Mouse (Mus musculus) neural tube, embryonic 13.5 days (tissue): ENCODE measurements around the gene 1600014C23Rik. TPM values are rescaled to one million over a fixed set of nuclear protein-coding genes. Genes with fewer than 3 reads are reported as not detected.

Source experiments
- ATAC-seq: fragments of 200-750 bp; cut with Nextera tagmentation; 2 replicates; pipeline ENCODE4 v1.8.0; 2017; ENCODE audit warnings: low read depth, mild to moderate bottlenecking, moderate TSS enrichment, moderate library complexity
- H3K27ac ChIP-seq: fragments of 300-500 bp; sonication (generic); replicated peaks from 2 replicates; pipeline ENCODE4 v1.5.1; 2015; ENCODE audit warnings: moderate library complexity, mild to moderate bottlenecking, inconsistent platforms
- H3K27me3 ChIP-seq: fragments of 300-500 bp; sonication (generic); 2 replicates; pipeline ENCODE4 v1.6.1; 2015; ENCODE audit warnings: mild to moderate bottlenecking, inconsistent platforms
- H3K36me3 ChIP-seq: fragments of 300-500 bp; sonication (generic); 2 replicates; pipeline ENCODE4 v1.6.1; 2015; ENCODE audit warnings: mild to moderate bottlenecking, inconsistent platforms
- H3K4me1 ChIP-seq: fragments of 300-500 bp; sonication (generic); replicated peaks from 2 replicates; pipeline ENCODE4 v1.6.1; 2015; ENCODE audit warnings: inconsistent platforms
- H3K4me2 ChIP-seq: fragments of 300-500 bp; sonication (generic); 2 replicates; pipeline ENCODE4 v1.6.1; 2015; ENCODE audit warnings: inconsistent platforms, mild to moderate bottlenecking, moderate library complexity
- H3K4me3 ChIP-seq: fragments of 300-500 bp; sonication (generic); 2 replicates; pipeline ENCODE4 v1.5.1; 2015; ENCODE audit warnings: mild to moderate bottlenecking, inconsistent platforms
- H3K9ac ChIP-seq: fragments of 300-500 bp; sonication (generic); 2 replicates; pipeline ENCODE4 v1.6.1; 2015; ENCODE audit warnings: moderate library complexity, mild to moderate bottlenecking, inconsistent platforms
- H3K9me3 ChIP-seq: fragments of 300-500 bp; sonication (generic); 2 replicates; pipeline ENCODE4 v1.6.1; 2016; ENCODE audit warnings: inconsistent platforms
- WGBS: fragments of 180-500 bp; shearing (Covaris S2); methylation state at CpG from one replicate; pipeline ENCODE4 v1.1.7; 2015; 5-methylcytosine and 5-hydroxymethylcytosine counted together
- polyA plus RNA-seq: library from polyadenylated mRNA; unstranded; fragments of >200 nt; fragmentation: Nextera tagmentation; extraction: Ambion mirVana; gene quantifications from 2 replicates; pipeline ENCODE4 v1.2.1, GENCODE M21; 2015

The 1600014C23Rik gene
- polyA plus RNA-seq, 1 experiment from 2014 or later, result not detected

DNA sequence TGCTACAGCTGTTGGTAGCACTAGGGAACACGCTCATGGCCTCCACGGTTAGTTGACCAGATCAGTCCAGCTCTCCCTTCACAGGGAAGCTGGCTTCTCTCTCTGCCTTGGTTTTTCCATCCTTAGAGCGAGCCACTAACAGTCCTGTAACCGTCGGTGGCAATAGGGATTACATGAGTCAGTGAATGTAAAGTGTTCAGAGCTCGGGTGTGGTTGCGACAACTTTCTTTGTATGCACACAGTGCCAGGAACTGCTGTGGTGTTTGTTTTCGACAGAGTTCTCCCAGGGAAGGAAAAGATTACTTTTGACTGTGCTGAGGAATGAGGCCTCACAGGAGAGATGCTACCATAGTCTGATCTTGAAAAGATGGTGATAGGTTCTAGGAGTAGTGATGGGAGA is 29.5 kb upstream of the 1600014C23Rik start:
- no peaks in the 10 kb centered on the region for H3K27me3 ChIP-seq
- peaks cover 29% of the 10 kb centered on the region for H3K4me1 ChIP-seq
- H3K4me2 ChIP-seq, result no peak overlapping the region
- WGBS, result 86% methylated on average over 8 of the region's 8 CpGs
- H3K36me3 ChIP-seq, result no peaks in the 10 kb centered on the region
- no peak for ATAC-seq
- H3K9me3 ChIP-seq, result no peaks in the 10 kb centered on the region
- no peak overlapping the region for H3K27ac ChIP-seq
- no peak overlapping the region for H3K9ac ChIP-seq
- H3K4me3 ChIP-seq, result no peak overlapping the region

DNA sequence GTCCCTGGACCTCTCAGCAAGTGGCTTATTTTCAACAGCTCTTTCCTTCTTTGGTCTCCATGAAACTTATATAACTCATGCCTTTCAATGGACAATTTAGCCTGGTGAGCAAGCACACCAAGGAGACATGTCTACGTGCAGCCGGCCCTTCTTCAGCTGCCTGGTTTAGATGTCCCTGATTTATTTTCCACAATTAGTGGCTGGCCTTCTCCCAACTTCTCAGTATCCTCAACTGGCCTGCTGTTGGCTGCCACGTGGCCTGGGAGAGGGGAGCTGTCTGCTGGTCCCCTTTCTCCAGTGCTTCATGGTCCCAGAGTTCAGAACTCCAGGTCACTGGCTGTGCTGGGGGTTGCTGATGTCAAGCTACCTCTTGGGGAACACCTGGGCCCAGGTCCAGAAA is 28.3 kb upstream of the 1600014C23Rik start:
- no peak overlapping the region for H3K4me3 ChIP-seq
- 50% methylated on average over 3 of the region's 3 CpGs for WGBS
- no peak for ATAC-seq
- no peaks in the 10 kb centered on the region for H3K36me3 ChIP-seq
- H3K4me1 ChIP-seq, result peaks cover 21% of the 10 kb centered on the region
- H3K27ac ChIP-seq, result no peak overlapping the region
- H3K9me3 ChIP-seq, result no peaks in the 10 kb centered on the region
- H3K4me2 ChIP-seq, result no peak overlapping the region
- no peak overlapping the region for H3K9ac ChIP-seq
- H3K27me3 ChIP-seq, result no peaks in the 10 kb centered on the region

DNA sequence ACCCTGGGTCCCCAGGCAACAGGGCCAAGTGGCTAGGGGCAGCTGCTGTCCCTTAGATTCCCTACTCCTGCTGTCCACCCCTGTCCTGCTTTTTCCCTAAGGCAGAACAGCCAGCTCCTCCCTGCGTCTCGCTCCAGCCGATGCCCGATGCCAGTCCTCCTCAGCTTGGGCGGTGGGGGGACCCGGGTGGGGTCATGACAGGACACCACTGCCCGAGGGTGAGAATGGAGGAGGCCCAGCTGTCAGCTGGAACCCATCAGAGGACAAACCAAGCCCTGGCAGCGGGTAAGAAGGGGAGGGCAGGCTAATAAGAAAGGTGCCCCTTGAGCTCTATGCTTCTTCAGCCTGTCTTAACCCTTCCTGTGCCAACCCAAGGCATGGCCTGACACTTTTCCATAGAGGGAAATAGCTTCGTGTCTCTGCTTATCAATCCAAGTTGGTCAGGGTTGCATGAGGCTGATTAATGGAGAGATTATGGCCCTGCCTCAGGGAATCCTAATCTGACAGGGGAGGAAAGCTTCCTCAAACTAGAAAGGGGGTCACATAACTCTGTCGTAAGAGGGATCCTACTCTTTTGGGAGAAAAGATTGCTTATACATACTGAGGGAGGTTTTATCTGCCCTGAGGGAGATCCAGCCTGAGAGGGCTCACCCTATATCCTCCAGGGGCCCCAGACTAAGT is 27.5 kb upstream of the 1600014C23Rik start:
- WGBS, result 70% methylated on average over 10 of the region's 10 CpGs
- Histone ChIP-seq H3K9ac (no peak overlapping the region), H3K4me1 (peaks cover 15% of the 10 kb centered on the region), H3K27me3 (no peaks in the 10 kb centered on the region), H3K9me3 (no peaks in the 10 kb centered on the region), H3K36me3 (no peaks in the 10 kb centered on the region), H3K4me3 (no peak overlapping the region), H3K27ac (no peak overlapping the region), H3K4me2 (no peak overlapping the region)
- no peak for ATAC-seq

DNA sequence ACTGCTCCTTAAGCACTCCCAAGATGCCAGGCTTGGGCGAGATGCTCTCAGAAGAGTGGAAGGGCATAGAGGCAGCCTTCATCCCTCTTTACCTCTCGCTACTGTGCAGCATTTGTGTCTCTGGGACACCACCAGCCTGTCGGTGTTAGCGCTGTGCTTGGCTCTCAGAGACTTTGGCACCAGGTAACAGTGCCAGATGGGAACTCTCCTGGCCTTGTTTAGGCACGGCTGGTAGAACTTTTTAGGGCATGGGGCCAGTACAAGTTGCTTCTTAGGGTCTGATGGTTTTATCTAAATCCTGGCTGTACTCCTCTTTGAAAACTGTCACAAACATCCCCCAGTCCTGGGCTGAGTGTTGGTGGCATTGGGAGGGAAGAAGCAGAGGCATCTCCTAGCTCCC is 26.1 kb upstream of the 1600014C23Rik start:
- Histone ChIP-seq H3K9me3 (no peaks in the 10 kb centered on the region), H3K27me3 (no peaks in the 10 kb centered on the region), H3K9ac (no peak overlapping the region), H3K4me3 (no peak overlapping the region), H3K36me3 (no peaks in the 10 kb centered on the region), H3K4me2 (no peak overlapping the region), H3K4me1 (peaks cover 14% of the 10 kb centered on the region), H3K27ac (no peak overlapping the region)
- 82% methylated on average over 5 of the region's 5 CpGs for WGBS
- no peak for ATAC-seq

DNA sequence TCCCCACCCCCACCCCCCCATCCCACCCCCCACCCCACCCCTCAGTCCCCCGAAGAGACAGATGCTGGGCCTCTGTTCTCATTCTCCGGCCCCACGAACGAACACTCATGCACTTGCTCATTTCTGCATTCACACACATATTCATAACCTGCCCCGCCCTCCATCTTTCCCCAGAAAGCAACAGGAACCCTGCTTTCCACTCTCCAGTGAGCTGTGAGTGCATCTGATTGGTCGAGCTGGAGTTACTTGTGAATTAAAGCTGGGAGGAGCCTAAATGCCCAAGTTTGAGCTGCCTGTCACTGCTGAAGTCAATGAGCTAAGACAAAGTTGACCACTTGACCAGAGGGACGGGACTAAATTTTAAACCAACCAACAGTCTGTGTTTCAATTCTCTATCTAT is 25.2 kb upstream of the 1600014C23Rik start:
- ATAC-seq, result no peak
- Histone ChIP-seq H3K36me3 (no peaks in the 10 kb centered on the region), H3K4me2 (no peak overlapping the region), H3K27me3 (no peaks in the 10 kb centered on the region), H3K9me3 (no peaks in the 10 kb centered on the region), H3K4me3 (no peak overlapping the region), H3K9ac (no peak overlapping the region), H3K27ac (no peak overlapping the region), H3K4me1 (peaks cover 14% of the 10 kb centered on the region)
- 69% methylated on average over 7 of the region's 7 CpGs for WGBS

DNA sequence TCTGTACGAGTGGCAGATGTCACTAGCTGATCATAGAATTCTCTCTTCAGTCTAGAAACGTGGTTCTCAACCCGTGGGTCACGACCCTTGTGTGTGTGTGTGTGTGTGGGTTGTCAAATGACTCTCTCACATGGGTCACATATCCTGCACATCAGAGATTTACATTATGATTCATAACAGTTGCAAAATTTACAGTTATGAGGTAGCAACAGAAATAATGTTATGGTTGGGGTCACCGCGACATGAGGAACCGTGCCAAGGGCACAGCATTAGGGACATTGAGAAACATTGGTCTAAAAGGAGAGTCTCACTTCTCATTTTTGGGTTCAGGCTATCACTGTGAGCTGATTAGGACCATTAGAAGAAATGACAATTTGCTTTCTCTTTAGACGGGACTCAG is 24.3 kb upstream of the 1600014C23Rik start:
- H3K27me3 ChIP-seq, result no peaks in the 10 kb centered on the region
- no peaks in the 10 kb centered on the region for H3K9me3 ChIP-seq
- WGBS, result 82% methylated on average over 8 of the region's 8 CpGs
- ATAC-seq, result no peak
- peaks cover 14% of the 10 kb centered on the region for H3K4me1 ChIP-seq
- H3K4me3 ChIP-seq, result no peak overlapping the region
- no peak overlapping the region for H3K4me2 ChIP-seq
- H3K27ac ChIP-seq, result no peak overlapping the region
- no peak overlapping the region for H3K9ac ChIP-seq
- no peaks in the 10 kb centered on the region for H3K36me3 ChIP-seq

DNA sequence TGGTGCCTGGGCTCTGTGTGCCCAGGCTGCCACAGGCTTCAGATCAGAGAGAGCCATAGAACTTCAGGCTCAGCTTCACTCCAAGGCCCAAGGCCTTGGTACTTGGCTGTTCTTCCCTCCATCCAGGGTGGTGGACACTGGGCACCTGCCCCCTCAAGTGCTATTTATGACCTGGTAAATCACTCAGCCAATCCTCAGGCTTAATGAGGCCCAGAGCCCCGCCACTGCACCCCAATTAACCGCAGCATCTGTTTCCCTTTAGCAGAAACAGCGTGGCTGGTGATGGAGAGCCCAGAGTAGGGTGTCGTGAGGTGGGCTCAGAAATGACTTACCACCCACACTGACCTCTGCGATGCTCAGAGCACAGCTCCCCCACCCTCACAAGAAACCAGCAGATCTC is 23.2 kb upstream of the 1600014C23Rik start:
- no peak for ATAC-seq
- Histone ChIP-seq H3K9me3 (no peaks in the 10 kb centered on the region), H3K36me3 (no peaks in the 10 kb centered on the region), H3K9ac (no peak overlapping the region), H3K27ac (no peak overlapping the region), H3K4me2 (no peak overlapping the region), H3K4me1 (peaks cover 14% of the 10 kb centered on the region), H3K27me3 (no peaks in the 10 kb centered on the region), H3K4me3 (no peak overlapping the region)
- WGBS, result 39% methylated on average over 5 of the region's 5 CpGs

DNA sequence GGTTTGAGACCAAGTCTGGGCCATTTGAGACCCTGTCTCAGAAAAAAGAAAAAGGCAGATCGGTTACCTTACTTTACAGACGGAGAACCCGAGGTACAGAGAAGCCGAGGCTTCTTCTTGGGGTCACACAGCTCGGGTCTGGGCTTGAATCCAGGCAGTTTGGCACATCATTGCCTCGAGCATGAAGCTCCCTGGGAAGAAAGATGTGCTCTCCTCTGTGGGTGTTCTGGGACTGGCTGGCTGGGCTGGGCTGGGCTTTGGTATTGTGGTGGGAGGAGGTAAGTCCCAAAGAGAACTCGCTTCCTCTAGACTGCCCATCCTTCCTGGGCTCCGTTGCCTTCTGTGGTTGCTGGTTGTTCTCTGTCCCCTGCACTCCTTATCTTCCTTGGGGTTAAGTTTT is 22.7 kb upstream of the 1600014C23Rik start:
- WGBS, result 68% methylated on average over 8 of the region's 8 CpGs
- no peak overlapping the region for H3K4me2 ChIP-seq
- no peak for ATAC-seq
- H3K27me3 ChIP-seq, result no peaks in the 10 kb centered on the region
- H3K9me3 ChIP-seq, result no peaks in the 10 kb centered on the region
- H3K4me3 ChIP-seq, result no peak overlapping the region
- H3K9ac ChIP-seq, result no peak overlapping the region
- peaks cover 11% of the 10 kb centered on the region for H3K4me1 ChIP-seq
- H3K36me3 ChIP-seq, result no peaks in the 10 kb centered on the region
- H3K27ac ChIP-seq, result no peak overlapping the region

DNA sequence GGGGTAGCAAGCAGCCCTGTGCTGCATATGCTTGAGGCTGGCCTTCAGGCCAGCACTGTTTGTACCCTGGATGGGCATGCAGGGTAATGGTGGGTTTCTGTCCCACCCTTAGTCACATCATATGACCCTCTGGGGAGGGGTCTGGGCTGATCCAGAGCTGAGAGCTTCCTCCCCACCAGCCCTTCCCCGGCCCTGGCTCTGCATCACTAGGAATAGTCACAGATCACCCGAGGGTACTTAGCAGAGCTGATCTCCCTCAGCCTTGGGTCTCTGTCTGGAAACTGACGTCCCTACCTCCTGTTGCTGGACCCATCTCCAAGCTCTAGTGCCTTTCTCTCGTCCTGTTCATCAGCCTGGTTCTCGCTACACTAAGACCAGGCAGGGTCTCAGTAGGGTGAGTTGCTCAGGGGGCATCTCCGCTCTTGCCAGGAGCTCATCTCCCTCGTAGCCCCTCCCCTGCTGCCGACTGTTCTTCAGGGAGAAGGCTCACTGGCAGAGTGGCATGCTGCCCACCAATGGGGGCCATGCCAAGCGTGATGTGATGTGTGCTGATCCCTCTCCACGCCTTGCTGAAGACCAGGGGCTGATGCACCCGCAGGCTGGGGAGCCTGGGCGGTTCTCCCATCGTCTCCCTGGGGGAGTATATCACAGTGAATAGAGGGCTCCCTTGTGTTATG is 20.7 kb upstream of the 1600014C23Rik start:
- no peak overlapping the region for H3K4me3 ChIP-seq
- 77% methylated on average over 13 of the region's 13 CpGs for WGBS
- H3K27me3 ChIP-seq, result no peaks in the 10 kb centered on the region
- H3K27ac ChIP-seq, result no peak overlapping the region
- no peak overlapping the region for H3K9ac ChIP-seq
- H3K4me2 ChIP-seq, result no peak overlapping the region
- H3K9me3 ChIP-seq, result no peaks in the 10 kb centered on the region
- peaks cover 4% of the 10 kb centered on the region; the same call in 1 of the 2 replicates for H3K4me1 ChIP-seq
- H3K36me3 ChIP-seq, result no peaks in the 10 kb centered on the region
- ATAC-seq, result peak; percentile 42; the same call in 1 of the 2 replicates

DNA sequence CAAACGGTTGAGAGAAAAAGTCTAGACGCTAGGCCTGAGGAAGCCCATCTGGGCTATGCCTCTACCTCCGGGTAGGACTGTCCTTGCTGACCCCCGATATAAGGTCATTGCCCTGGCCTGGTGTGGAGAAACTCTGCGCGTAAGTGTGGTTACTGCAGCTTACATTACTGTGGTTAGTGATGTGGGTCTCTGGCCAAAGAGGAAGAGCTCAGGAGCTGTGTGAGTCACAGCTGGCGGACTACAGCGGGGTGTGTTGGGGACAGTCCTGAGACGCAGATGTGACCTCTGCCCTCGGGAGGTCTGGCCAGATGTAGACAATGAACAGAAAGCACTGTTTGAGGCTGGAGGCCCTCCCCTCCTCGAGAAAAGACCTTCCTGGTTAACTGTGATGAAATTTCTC is 19.0 kb upstream of the 1600014C23Rik start:
- 49% methylated on average over 11 of the region's 11 CpGs for WGBS
- no peak for ATAC-seq

DNA sequence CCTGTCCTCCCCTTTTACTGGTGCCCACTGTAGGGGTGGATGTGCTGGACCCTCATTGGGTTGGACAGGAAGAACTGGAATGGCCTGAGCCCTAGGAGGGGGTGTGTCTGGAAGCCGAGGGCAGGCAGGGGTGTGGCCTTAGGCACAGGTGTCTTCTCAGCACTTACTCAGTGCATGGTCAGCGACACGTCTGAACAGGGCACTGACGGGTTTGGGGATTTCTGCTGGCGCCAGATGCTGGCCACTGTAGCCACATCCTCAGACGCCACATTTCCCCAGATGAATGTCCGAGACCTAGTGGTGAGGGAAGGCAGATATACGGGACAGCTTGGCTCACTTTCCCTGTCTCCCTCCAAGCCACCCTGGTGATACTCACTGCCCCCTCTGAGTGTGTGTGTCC is 18.4 kb upstream of the 1600014C23Rik start:
- 77% methylated on average over 8 of the region's 8 CpGs for WGBS
- H3K27ac ChIP-seq, result no peak overlapping the region
- H3K27me3 ChIP-seq, result no peaks in the 10 kb centered on the region
- H3K36me3 ChIP-seq, result no peaks in the 10 kb centered on the region
- no peak overlapping the region for H3K4me2 ChIP-seq
- no peak overlapping the region for H3K9ac ChIP-seq
- ATAC-seq, result no peak
- no peak overlapping the region for H3K4me3 ChIP-seq
- peaks cover 3% of the 10 kb centered on the region; the same call in 1 of the 2 replicates for H3K4me1 ChIP-seq
- H3K9me3 ChIP-seq, result no peaks in the 10 kb centered on the region

More for the DNA sequence above, 19.0 kb upstream of the 1600014C23Rik start:
- Histone ChIP-seq H3K27me3 (no peaks in the 10 kb centered on the region), H3K4me1 (peaks cover 4% of the 10 kb centered on the region; the same call in 1 of the 2 replicates), H3K9me3 (no peaks in the 10 kb centered on the region), H3K27ac (no peak overlapping the region), H3K36me3 (no peaks in the 10 kb centered on the region), H3K9ac (no peak overlapping the region), H3K4me3 (no peak overlapping the region), H3K4me2 (no peak overlapping the region)

DNA sequence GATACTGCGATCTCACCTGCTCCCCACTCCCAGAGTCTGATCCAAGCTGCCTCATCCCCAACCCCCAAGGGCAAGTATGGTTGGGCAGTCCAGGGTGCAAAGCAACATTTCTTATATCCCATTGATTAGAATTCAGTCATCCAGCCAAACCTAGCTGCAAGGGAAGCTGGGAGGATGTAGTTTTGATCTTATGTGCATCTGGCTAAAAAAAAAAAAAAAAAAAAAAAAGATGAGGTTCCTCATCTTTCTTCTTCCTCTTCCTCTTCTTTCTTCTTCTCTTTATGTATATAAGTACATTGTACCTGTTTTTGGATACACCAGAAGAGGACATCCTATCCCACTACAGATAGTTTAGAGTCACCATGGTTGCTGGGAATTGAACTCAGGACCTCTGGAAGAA is 17.7 kb upstream of the 1600014C23Rik start:
- no peaks in the 10 kb centered on the region for H3K27me3 ChIP-seq
- no peak overlapping the region for H3K4me3 ChIP-seq
- H3K36me3 ChIP-seq, result no peaks in the 10 kb centered on the region
- no peak overlapping the region for H3K27ac ChIP-seq
- no peak for ATAC-seq
- no peak overlapping the region for H3K9ac ChIP-seq
- H3K9me3 ChIP-seq, result no peaks in the 10 kb centered on the region
- 95% methylated on average over 1 of the region's 1 CpGs for WGBS
- H3K4me1 ChIP-seq, result no peaks in the 10 kb centered on the region; the same call in 1 of the 2 replicates
- no peak overlapping the region for H3K4me2 ChIP-seq

DNA sequence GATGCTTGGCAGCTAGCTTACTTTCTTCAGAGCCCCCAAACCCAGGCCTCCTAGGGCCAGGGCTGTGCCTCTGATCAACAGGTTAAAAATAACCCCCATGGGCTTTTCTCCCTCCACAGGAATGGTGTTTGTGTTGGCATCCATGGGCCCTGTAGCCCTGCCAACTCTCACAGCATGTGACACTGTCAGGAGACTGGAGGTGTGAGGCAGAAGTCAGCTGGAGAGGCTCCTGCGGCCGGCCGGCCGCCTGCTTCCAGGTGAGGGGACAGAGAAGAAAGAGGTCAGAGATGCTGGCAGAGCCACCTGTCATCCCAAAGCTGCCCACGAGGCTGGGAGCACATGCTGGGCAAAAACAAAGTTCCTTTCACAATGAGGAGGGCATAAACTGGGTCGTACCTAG is 15.5 kb upstream of the 1600014C23Rik start:
- Histone ChIP-seq H3K4me2 (no peak overlapping the region), H3K4me1 (no peaks in the 10 kb centered on the region), H3K4me3 (no peak overlapping the region), H3K27ac (no peak overlapping the region), H3K9me3 (no peaks in the 10 kb centered on the region), H3K27me3 (no peaks in the 10 kb centered on the region), H3K9ac (no peak overlapping the region), H3K36me3 (no peaks in the 10 kb centered on the region)
- ATAC-seq, result no peak
- WGBS, result 54% methylated on average over 6 of the region's 6 CpGs
